Mouse (Mus musculus): ENCODE measurements around the gene Kif5a.

- TF ChIP-seq POLR2A (IDR thresholded peaks at IDR 0.05; ENCODE audit: insufficient read length, low read depth) (no peak), TCF3 (IDR thresholded peaks at IDR 0.05; ENCODE audit: insufficient read length, low read depth) (no peak), MYOD1 (IDR thresholded peaks at IDR 0.05; ENCODE audit: control insufficient read depth in 1 of 3, insufficient read length in 2 of 3, low read depth in 2 of 3) (no peak), MAX (IDR thresholded peaks at IDR 0.05; ENCODE audit: low read depth) (no peak), CEBPB (IDR thresholded peaks at IDR 0.05; ENCODE audit: insufficient read depth, poor library complexity, severe bottlenecking) (no peak), SRF (IDR thresholded peaks at IDR 0.05; ENCODE audit: control insufficient read depth, insufficient read length, low read depth) (no peak), TCF12 (IDR thresholded peaks at IDR 0.05; ENCODE audit: insufficient read depth, poor library complexity, severe bottlenecking) (no peak)
These were observed 1.2 kb downstream of the Kif5a start for GRCm38 (mm10) chr10:127261706-127262547.
